ENCODE assay signal across 17 mouse cellular contexts in genomic region chrX:102094381-102094904, GRCm38 (mm10).
"Had no signal": no experiment of that assay in that cellular context is flagged by ENCODE, and none has a peak within 500 bp of the region (broad histone marks: within the 10 kb centered on the region; RNA-seq: fewer than 3 reads in every experiment).

No protein-coding gene starts in this region.

- H3K27ac ChIP-seq: kidney, postnatal 0 days; layer of hippocampus, adult 2 months; liver, embryonic 13.5 days; macrophage; neural tube, embryonic 13.5 days; stomach, embryonic 15.5 days had no signal

- H3K9ac ChIP-seq: liver, embryonic 13.5 days; lung, embryonic 14.5 days; neural tube, embryonic 13.5 days; stomach, embryonic 15.5 days had no signal

- H3K4me1 ChIP-seq: liver, embryonic 13.5 days; neural tube, embryonic 13.5 days; stomach, embryonic 15.5 days had no signal

- H3K4me2 ChIP-seq: liver, embryonic 13.5 days; lung, embryonic 14.5 days; midbrain, embryonic 11.5 days; neural tube, embryonic 13.5 days; stomach, embryonic 15.5 days had no signal

- H3K27me3 ChIP-seq: stomach, embryonic 15.5 days had no signal

- H3K4me3 ChIP-seq: layer of hippocampus, adult 2 months; liver, embryonic 13.5 days; myocyte; neural tube, embryonic 13.5 days; stomach, embryonic 15.5 days had no signal

- H3K36me3 ChIP-seq: liver, embryonic 13.5 days; neural tube, embryonic 13.5 days; stomach, embryonic 15.5 days had no signal

- DNase-seq: kidney, adult 2 months; kidney, postnatal 25 days; layer of hippocampus, adult 9-11 months; liver, embryonic 13.5 days; lung, embryonic 14.5 days; midbrain, embryonic 14.5 days; retina, postnatal 1 day; thymus, postnatal 25 days had no signal

- H3K9me3 ChIP-seq: liver, embryonic 13.5 days; neural tube, embryonic 13.5 days; stomach, embryonic 15.5 days had no signal

- ATAC-seq: intestine, postnatal 0 days; lung, postnatal 0 days had no signal
